Mouse (Mus musculus): ENCODE data around the gene Rsph1. TPM values are rescaled to one million over a fixed set of nuclear protein-coding genes. Genes with fewer than 3 reads are reported as not detected.

Rsph1 gene
- polyA plus RNA-seq, 1 experiment from 2014 or later, result 1.3 TPM

DNA sequence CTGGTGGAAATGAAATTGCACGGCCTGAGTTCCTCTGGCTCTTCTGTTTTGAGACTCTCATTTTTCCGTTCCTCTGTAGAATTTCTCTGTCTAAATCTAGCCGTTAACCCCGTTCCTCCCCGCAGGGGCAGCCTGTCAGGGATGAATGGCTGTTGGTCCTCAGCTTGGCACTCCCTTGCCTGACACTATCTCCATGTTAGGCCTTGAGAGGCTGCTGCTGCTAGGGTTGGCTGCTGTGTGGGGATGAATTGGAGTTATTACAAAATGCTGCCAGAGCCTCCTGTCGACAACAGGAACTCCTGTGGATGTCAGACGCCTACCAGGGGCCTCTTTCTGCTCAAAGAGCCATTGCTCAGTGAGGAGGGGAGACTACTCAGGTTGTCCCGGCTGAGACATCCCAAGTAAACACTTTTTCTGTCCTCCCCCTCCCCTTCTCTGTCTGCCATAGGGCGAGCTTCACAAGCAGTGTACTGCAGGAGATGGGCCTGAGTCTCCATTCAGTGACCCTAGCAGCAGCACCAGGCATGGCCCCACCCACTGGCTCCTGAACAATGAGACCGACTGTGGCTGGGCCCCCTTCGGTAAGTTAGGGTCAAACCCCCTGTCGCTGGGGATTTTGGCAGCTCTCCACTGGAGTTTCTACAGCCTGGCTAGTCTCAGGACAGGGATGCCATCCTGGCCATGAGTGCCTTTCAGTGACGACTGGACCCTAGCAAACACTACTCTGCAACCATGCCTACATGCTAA is 38.0 kb upstream of the Rsph1 start:
- no peak overlapping the region for H3K9ac ChIP-seq
- no peak for ATAC-seq
- 37% methylated on average over 13 of the region's 13 CpGs for WGBS

DNA sequence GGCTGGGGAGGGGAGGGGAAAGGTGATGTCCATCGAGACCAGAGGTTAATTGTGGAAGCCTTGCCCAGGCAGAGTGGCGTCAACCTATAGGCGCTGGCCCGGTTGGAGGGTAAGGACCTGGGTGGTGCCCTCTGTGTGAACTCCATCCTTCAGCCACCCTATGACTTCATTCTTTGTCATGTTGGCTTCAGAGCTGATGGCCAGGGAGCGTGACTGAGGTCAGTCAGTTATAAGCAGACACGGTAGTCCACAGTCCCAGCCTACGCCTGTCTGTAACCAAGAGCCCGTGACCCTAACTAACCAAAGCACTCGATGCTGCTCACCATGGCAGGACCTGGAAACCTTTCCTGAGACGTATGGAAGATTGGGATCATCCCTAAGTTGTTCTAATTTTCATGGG is 35.5 kb upstream of the Rsph1 start:
- Histone ChIP-seq H3K36me3 (no peaks in the 10 kb centered on the region), H3K4me2 (replicated peaks) (no peak overlapping the region), H3K9ac (no peak overlapping the region), H3K4me1 (replicated peaks) (peaks cover 7% of the 10 kb centered on the region), H3K27me3 (replicated peaks) (no peaks in the 10 kb centered on the region), H3K4me3 (replicated peaks) (no peak overlapping the region), H3K27ac (no peak overlapping the region), H3K9me3 (no peaks in the 10 kb centered on the region)
- no peak for ATAC-seq
- 77% methylated on average over 10 of the region's 10 CpGs for WGBS

More for the DNA sequence above, 38.0 kb upstream of the Rsph1 start:
- Histone ChIP-seq H3K4me2 (replicated peaks) (no peak overlapping the region), H3K4me3 (replicated peaks) (no peak overlapping the region), H3K36me3 (no peaks in the 10 kb centered on the region), H3K27ac (0 out of 2 replicates have a peak overlapping the region, but pooled peaks have one; percentile 28), H3K9me3 (no peaks in the 10 kb centered on the region), H3K4me1 (replicated peaks) (peaks cover 13% of the 10 kb centered on the region), H3K27me3 (replicated peaks) (no peaks in the 10 kb centered on the region)

DNA sequence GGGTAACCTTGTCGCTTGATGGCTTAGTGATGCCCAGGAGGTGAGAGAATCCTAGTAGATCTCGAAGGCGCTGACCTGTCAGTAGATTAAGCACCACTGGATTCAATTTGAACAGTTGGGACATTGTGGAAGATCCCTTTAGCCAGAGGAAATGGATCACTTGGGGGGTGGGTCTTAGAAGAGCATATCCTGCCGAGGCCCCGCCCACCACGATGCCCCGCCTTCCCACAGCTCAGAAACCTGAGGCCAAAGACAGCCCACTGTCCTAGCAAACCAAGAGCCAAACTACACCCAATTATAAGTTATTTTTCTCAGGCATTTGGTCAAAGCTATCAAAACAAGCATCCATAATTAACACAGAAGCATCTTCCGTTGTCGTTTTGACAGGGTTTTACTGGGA is 33.9 kb upstream of the Rsph1 start:
- H3K36me3 ChIP-seq, result no peaks in the 10 kb centered on the region
- H3K27ac ChIP-seq, result no peak overlapping the region
- peaks cover 7% of the 10 kb centered on the region for H3K4me1 ChIP-seq (replicated peaks)
- WGBS, result 76% methylated on average over 9 of the region's 9 CpGs
- no peak for ATAC-seq
- H3K9me3 ChIP-seq, result no peaks in the 10 kb centered on the region
- no peak overlapping the region for H3K4me2 ChIP-seq (replicated peaks)
- H3K9ac ChIP-seq, result no peak overlapping the region
- H3K27me3 ChIP-seq (replicated peaks), result no peaks in the 10 kb centered on the region
- no peak overlapping the region for H3K4me3 ChIP-seq (replicated peaks)

DNA sequence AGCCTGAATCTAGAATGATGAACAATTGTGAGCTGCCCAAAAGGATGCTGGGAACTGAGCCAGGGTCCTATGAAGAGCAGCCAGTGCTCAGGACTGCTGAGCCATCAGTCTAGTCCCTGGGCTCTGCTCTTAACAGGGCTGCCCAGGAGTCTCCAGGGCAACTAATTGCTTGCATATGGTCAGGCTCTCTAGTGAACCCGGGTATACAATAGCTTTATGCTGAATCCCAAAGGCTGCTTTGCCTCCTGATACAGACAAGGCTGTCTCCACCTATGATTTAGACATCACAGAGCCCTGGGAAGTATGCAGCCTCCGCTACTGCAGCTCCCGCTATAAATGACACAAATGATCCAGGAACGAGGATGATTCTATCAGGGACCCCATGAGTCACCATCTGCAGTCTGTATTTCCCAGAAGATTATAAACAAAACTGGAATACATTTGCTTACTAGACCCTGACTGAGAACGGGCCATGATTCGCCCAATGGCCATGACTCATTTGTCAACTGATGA is 32.2 kb upstream of the Rsph1 start:
- H3K27ac ChIP-seq, result no peak overlapping the region
- H3K9me3 ChIP-seq, result no peaks in the 10 kb centered on the region
- no peak overlapping the region for H3K4me2 ChIP-seq (replicated peaks)
- 37% methylated on average over 6 of the region's 6 CpGs for WGBS
- H3K4me3 ChIP-seq (replicated peaks), result no peak overlapping the region
- no peaks in the 10 kb centered on the region for H3K27me3 ChIP-seq (replicated peaks)
- no peak for ATAC-seq
- no peaks in the 10 kb centered on the region for H3K36me3 ChIP-seq
- peaks cover 10% of the 10 kb centered on the region for H3K4me1 ChIP-seq (replicated peaks)
- H3K9ac ChIP-seq, result no peak overlapping the region

DNA sequence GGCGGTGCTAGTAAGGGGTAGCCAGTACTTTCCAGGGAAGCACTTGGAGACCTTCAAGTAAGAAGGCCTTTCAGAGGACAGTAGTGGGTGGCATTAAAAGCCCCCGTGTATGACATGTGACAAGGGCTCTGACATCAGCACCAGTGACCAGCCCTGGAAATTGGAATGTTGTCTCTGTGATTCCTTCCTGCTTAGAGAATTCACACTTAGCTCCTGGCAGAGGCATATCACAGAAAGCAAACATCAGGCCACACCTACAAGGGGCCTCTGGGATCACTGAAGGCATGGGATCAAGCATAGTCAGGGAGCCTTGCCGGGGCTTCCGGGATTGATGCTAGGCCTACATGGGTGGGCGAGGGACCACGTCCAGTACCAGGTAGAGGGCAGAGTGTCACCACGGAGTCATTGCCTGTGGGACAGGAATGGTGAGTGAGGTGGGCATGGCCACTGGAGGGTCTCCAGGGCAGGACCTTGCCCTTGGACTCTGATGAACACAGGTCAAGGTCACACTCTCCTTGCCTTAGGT is 31.2 kb upstream of the Rsph1 start:
- Histone ChIP-seq H3K9ac (no peak overlapping the region), H3K36me3 (no peaks in the 10 kb centered on the region), H3K4me2 (replicated peaks) (no peak overlapping the region), H3K4me1 (replicated peaks) (peaks cover 10% of the 10 kb centered on the region), H3K27me3 (replicated peaks) (no peaks in the 10 kb centered on the region), H3K4me3 (replicated peaks) (no peak overlapping the region), H3K27ac (peak overlapping the region; percentile 6; the same call in 1 of the 2 replicates), H3K9me3 (no peaks in the 10 kb centered on the region)
- ATAC-seq, result peak; percentile 28
- WGBS, result 76% methylated on average over 7 of the region's 7 CpGs

DNA sequence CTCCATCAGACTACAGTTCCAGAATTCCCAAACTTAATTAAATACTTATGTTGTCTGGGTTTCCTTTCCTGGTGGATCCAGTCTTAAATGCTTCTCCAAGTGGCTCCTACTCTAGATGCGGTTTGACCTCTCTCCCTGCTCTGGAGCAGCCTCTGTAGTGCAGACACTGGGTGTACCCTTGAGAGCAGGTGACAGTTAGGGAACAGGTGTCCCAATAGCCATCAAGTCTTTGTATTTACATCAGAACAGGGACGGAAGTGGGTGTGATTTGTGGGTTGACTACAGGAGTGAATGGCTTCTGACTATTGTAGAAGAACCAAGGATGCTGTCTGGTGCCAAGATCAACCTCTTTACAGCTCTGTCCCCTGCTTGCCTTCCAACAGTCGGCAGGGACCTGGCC is 30.6 kb upstream of the Rsph1 start:
- Histone ChIP-seq H3K36me3 (no peaks in the 10 kb centered on the region), H3K9me3 (no peaks in the 10 kb centered on the region), H3K27ac (0 out of 2 replicates have a peak overlapping the region, but pooled peaks have one; percentile 6), H3K4me3 (replicated peaks) (no peak overlapping the region), H3K4me2 (replicated peaks) (no peak overlapping the region), H3K27me3 (replicated peaks) (no peaks in the 10 kb centered on the region), H3K9ac (no peak overlapping the region), H3K4me1 (replicated peaks) (peaks cover 13% of the 10 kb centered on the region)
- 76% methylated on average over 3 of the region's 3 CpGs for WGBS
- ATAC-seq, result no peak

DNA sequence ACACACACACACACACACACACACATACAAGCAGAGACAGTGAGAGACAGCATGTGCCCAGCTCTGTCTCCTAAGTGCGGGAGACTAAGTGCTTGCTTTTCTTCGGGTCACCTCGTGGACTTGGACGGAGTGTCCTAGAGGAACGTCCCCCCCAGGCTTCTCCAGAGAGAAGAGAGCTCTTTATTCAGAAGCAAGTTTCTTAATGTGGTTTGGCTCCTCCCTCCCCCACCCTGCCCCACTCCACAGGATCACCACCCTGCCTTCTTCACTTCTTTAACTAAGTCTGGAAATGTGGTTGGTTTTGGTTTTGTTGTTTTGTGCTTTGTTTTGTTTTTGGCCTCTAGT is 28.6 kb upstream of the Rsph1 start:
- Histone ChIP-seq H3K4me2 (replicated peaks) (peak overlapping the region; percentile 34; the same call in 1 of the 2 replicates), H3K9ac (no peak overlapping the region), H3K36me3 (no peaks in the 10 kb centered on the region), H3K27me3 (replicated peaks) (no peaks in the 10 kb centered on the region), H3K4me1 (replicated peaks) (peaks cover 13% of the 10 kb centered on the region), H3K27ac (peak overlapping the region; percentile 91), H3K9me3 (no peaks in the 10 kb centered on the region), H3K4me3 (replicated peaks) (no peak overlapping the region)
- WGBS, result 42% methylated on average over 5 of the region's 5 CpGs
- peak; percentile 5; the same call in 1 of the 2 replicates for ATAC-seq

DNA sequence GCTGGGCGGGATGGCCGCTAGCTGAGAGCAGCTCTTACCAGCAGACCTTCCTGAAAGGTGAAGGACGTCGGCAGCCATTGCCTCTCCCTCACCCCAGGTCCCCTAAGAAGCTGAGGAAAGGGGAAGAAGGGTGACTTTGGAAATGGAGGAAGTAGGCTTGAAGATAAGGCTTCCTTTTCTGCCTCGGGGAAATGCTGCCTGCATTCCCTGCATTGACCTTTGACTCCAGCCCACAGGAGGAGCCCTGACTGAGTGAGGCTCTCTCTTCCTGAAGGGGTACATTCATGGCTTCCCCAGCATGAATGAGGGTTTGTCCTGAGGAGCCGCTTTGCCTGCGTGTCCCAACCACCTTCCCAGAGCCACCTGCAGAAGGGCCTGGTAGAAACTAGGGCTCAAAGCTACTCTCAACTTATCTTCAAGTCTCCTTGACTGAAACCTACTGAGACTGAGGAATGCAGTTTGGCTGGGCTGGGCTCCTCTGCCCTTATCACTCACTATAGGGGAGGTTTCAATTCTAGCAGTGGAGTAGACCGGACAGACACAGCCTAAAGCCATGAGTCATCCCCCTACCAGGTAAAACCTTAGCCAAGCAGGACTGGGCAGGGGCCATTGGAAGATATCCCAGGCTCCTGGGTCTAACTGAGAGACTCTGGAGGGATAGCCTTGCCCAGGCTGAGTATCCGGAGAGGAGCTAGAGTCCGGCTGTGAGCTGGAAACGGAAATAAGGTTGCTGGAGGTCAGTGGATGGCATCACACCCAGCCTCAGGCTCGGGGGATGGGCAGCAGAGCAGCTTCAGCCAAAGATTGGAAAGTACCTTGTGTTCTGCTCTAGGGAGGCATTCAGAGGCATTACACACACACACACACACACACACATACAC is 28.0 kb upstream of the Rsph1 start:
- no peaks in the 10 kb centered on the region for H3K9me3 ChIP-seq
- no peak overlapping the region for H3K9ac ChIP-seq
- H3K27ac ChIP-seq, result peak overlapping the region; percentile 91
- H3K36me3 ChIP-seq, result no peaks in the 10 kb centered on the region
- H3K4me1 ChIP-seq (replicated peaks), result peaks cover 13% of the 10 kb centered on the region
- peak; percentile 90 for ATAC-seq
- WGBS, result 36% methylated on average over 12 of the region's 12 CpGs
- peak overlapping the region; percentile 34 for H3K4me2 ChIP-seq (replicated peaks)
- H3K4me3 ChIP-seq (replicated peaks), result no peak overlapping the region
- no peaks in the 10 kb centered on the region for H3K27me3 ChIP-seq (replicated peaks)

DNA sequence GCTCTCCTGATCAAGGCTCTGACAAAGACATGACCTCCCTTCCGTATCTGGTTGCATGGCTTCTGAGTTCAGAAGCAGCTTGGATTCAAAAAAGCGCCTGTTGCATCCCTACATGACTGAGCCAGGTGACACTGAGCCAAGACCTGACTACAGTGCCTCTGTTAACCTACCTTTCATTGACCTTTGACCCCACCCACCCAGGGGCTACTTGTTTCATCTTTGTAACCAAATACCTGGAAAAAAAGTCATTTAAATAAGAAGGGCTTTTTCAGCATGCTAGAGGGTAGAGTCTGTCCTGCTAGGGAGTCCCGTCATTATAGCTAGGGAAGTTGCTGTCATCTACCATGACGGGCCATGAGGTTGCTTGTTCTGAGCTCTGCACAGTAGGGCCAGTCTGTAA is 26.2 kb upstream of the Rsph1 start:
- H3K9me3 ChIP-seq, result no peaks in the 10 kb centered on the region
- no peak for ATAC-seq
- H3K36me3 ChIP-seq, result no peaks in the 10 kb centered on the region
- no peak overlapping the region for H3K27ac ChIP-seq
- peaks cover 18% of the 10 kb centered on the region for H3K4me1 ChIP-seq (replicated peaks)
- 94% methylated on average over 4 of the region's 4 CpGs for WGBS
- H3K27me3 ChIP-seq (replicated peaks), result no peaks in the 10 kb centered on the region
- H3K4me2 ChIP-seq (replicated peaks), result no peak overlapping the region
- no peak overlapping the region for H3K9ac ChIP-seq
- H3K4me3 ChIP-seq (replicated peaks), result no peak overlapping the region

DNA sequence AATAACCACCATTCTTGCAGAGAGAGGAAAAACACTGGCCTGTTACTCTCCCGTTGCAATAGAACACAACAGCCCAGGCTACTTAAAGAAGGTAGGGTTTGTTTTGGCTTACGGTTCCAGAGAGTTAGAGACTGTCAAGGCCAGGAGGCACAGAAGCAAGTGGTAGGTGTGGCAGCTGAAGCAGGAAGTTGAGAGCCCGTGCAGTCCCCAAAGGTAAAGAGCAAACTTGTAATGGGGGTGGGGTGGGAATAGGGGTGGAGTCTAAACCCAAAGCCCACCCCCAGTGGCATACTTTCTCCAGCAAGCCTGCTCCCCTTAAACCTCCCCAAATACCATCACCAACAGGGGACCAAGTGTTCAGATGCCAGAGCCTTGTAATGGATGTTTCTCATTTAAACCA is 23.6 kb upstream of the Rsph1 start:
- H3K9ac ChIP-seq, result no peak overlapping the region
- 54% methylated on average over 3 of the region's 3 CpGs for WGBS
- H3K36me3 ChIP-seq, result no peaks in the 10 kb centered on the region
- no peak for ATAC-seq
- H3K4me2 ChIP-seq (replicated peaks), result no peak overlapping the region
- no peak overlapping the region for H3K4me3 ChIP-seq (replicated peaks)
- H3K27ac ChIP-seq, result no peak overlapping the region
- H3K4me1 ChIP-seq (replicated peaks), result peaks cover 38% of the 10 kb centered on the region
- no peaks in the 10 kb centered on the region for H3K27me3 ChIP-seq (replicated peaks)
- H3K9me3 ChIP-seq, result no peaks in the 10 kb centered on the region

DNA sequence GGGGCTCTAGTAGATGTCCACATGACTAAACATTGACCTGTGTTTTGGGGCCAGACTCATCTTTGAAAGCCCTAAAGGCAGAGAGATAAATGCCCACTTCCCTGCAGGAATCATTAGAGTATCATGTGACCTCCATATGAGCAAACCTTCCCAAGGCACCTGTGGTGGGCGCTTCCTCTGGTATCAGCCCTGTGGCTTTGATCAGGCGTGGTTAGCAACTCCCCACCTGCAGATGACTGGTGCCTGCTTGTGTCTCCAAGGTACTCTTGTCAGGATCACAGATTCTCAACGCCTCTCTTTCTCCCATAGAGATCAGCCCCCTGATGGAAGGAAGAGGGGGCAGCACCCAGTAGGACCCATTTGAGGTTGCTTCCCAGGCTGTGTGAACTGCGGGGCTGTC is 22.8 kb upstream of the Rsph1 start:
- 88% methylated on average over 4 of the region's 4 CpGs for WGBS
- H3K9ac ChIP-seq, result no peak overlapping the region
- no peaks in the 10 kb centered on the region for H3K36me3 ChIP-seq
- H3K9me3 ChIP-seq, result no peaks in the 10 kb centered on the region
- no peak overlapping the region for H3K4me2 ChIP-seq (replicated peaks)
- no peaks in the 10 kb centered on the region for H3K27me3 ChIP-seq (replicated peaks)
- H3K27ac ChIP-seq, result no peak overlapping the region
- H3K4me1 ChIP-seq (replicated peaks), result peaks cover 39% of the 10 kb centered on the region
- no peak overlapping the region for H3K4me3 ChIP-seq (replicated peaks)
- ATAC-seq, result no peak

DNA sequence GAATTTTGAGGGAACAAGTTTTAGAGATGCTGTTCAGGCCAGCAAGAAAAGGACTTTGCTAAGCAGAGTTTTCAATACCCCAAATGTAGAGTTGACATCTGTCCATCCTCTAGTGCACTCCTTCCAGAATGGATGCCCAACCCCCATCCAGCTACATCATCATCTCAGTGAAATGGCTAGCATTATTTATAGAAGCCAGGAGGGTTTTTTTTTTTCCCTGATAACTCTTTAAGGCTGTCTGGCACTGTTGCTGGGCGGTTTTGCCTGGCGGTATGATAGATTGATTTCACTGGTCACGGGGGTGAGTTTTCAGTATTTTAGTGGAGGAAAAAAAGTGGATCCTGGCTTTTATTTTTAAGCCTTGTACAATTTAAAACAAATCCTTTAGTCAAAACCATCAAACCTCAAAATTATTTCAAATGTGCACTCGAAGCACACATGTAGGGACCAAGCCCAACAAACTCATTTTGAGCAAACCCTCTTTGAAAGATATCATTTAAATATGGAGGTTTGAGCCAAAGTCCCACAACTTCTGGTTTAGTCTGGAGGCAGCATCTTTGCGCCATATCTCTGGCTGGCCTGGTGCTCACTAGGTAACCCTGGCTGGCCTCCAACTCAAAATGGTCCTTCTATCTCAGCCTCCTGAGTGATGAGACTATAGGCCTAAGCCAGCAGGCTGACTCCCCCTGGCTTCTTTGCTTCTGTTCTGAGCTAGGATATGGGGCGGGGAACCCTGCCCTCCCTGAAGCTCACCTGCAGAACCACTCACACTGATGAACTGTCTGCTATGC is 21.4 kb upstream of the Rsph1 start:
- no peak for ATAC-seq
- WGBS, result 76% methylated on average over 6 of the region's 6 CpGs
- H3K27ac ChIP-seq, result no peak overlapping the region
- H3K9me3 ChIP-seq, result no peaks in the 10 kb centered on the region
- H3K27me3 ChIP-seq (replicated peaks), result no peaks in the 10 kb centered on the region
- H3K4me1 ChIP-seq (replicated peaks), result peaks cover 34% of the 10 kb centered on the region
- no peak overlapping the region for H3K9ac ChIP-seq
- no peak overlapping the region for H3K4me3 ChIP-seq (replicated peaks)
- no peaks in the 10 kb centered on the region for H3K36me3 ChIP-seq
- no peak overlapping the region for H3K4me2 ChIP-seq (replicated peaks)
